Mouse (Mus musculus) intestine, embryonic 16.5 days (tissue): ENCODE measurements around the gene H2al1m. TPM values are rescaled to one million over a fixed set of nuclear protein-coding genes. Genes with fewer than 3 reads are reported as not detected.
A peak's percentile ranks its signal among the peaks of the same experiment; 100 is the strongest.
"Not testable (repeated sequence)": the region's sequence is repeated elsewhere in the genome, so short reads cannot be mapped to it uniquely, and the experiment has no call there.

Experiments
- ATAC-seq: fragments of 200-750 bp; cut with Nextera tagmentation; 2 replicates; pipeline ENCODE4 v1.8.0; 2017; ENCODE audit warnings: moderate TSS enrichment, moderate library complexity
- H3K27ac ChIP-seq: fragments of 300-500 bp; sonication (generic); 2 replicates; pipeline ENCODE4 v1.5.1; 2014; ENCODE audit warnings: mild to moderate bottlenecking, low read length
- H3K27me3 ChIP-seq: fragments of 300-500 bp; sonication (generic); replicated peaks from 2 replicates; pipeline ENCODE4 v1.6.1; 2014; ENCODE audit warnings: low read length, control low read depth, mixed read lengths; ENCODE audit not compliant: control insufficient read depth, insufficient read depth
- H3K36me3 ChIP-seq: fragments of 300-500 bp; sonication (generic); 2 replicates; pipeline ENCODE4 v1.6.1; 2014; ENCODE audit warnings: low read length, control low read depth; ENCODE audit not compliant: control insufficient read depth, insufficient read depth
- H3K4me1 ChIP-seq: fragments of 300-500 bp; sonication (generic); 2 replicates; pipeline ENCODE4 v1.6.1; 2014; ENCODE audit warnings: low read length, control low read depth, mixed read lengths; ENCODE audit not compliant: control insufficient read depth, insufficient read depth
- H3K4me2 ChIP-seq: fragments of 300-500 bp; sonication (generic); 2 replicates; pipeline ENCODE4 v1.6.1; 2014; ENCODE audit warnings: low read depth, low read length, control low read depth
- H3K4me3 ChIP-seq: fragments of 300-500 bp; sonication (generic); 2 replicates; pipeline ENCODE4 v1.5.1; 2014; ENCODE audit warnings: mild to moderate bottlenecking, low read length
- H3K9ac ChIP-seq: fragments of 300-500 bp; sonication (generic); 2 replicates; pipeline ENCODE4 v1.6.1; 2014; ENCODE audit warnings: low read depth, low read length
- H3K9me3 ChIP-seq: fragments of 300-500 bp; sonication (generic); 2 replicates; pipeline ENCODE4 v1.6.1; 2016; ENCODE audit warnings: low read length, control low read depth; ENCODE audit not compliant: control insufficient read depth
- WGBS: fragments of 180-500 bp; shearing (Covaris S2); extraction: QIAGEN DNeasy Blood & Tissue Kit; methylation state at CpG from one replicate; pipeline ENCODE4 v1.1.7; 2014; 5-methylcytosine and 5-hydroxymethylcytosine counted together
- polyA plus RNA-seq: library from polyadenylated mRNA; unstranded; fragments of >200 nt; fragmentation: Nextera tagmentation; extraction: Ambion mirVana; gene quantifications from 2 replicates; pipeline ENCODE4 v1.2.1, GENCODE M21; 2015

Gene H2al1m
- polyA plus RNA-seq, 1 experiment from 2014 or later = not detected

- Histone ChIP-seq H3K4me2 (no peak overlapping the region), H3K27me3 (no peaks in the 10 kb centered on the region), H3K4me3 (no peak overlapping the region), H3K27ac (no peak overlapping the region), H3K4me1 (no peaks in the 10 kb centered on the region), H3K36me3 (no peaks in the 10 kb centered on the region), H3K9me3 (no peaks in the 10 kb centered on the region), H3K9ac (no peak overlapping the region)
- no peak for ATAC-seq
- WGBS = 83% methylated on average over 1 of the region's 1 CpGs
Measured at GRCm38 (mm10) chrX:9259267-9259666, 24.3 kb upstream of the H2al1m start.

- 62% methylated on average over 3 of the region's 3 CpGs for WGBS
- Histone ChIP-seq H3K4me1 (no peaks in the 10 kb centered on the region), H3K9ac (no peak overlapping the region), H3K36me3 (no peaks in the 10 kb centered on the region), H3K4me2 (no peak overlapping the region), H3K27me3 (no peaks in the 10 kb centered on the region), H3K9me3 (no peaks in the 10 kb centered on the region), H3K4me3 (no peak overlapping the region), H3K27ac (no peak overlapping the region; the same call in 1 of the 2 replicates)
- no peak for ATAC-seq
Measured at GRCm38 (mm10) chrX:9271112-9271511, 12.5 kb upstream of the H2al1m start.

GRCm38 (mm10) chrX:9271947-9272459, 11.6 kb upstream of the H2al1m start:
- WGBS = 19% methylated on average over 8 of the region's 8 CpGs
- peak; percentile 81 for ATAC-seq
- Histone ChIP-seq H3K27me3 (no peaks in the 10 kb centered on the region), H3K27ac (peak overlapping the region; percentile 74), H3K4me3 (peak overlapping the region; percentile 61), H3K9me3 (no peaks in the 10 kb centered on the region), H3K36me3 (no peaks in the 10 kb centered on the region), H3K4me2 (peak overlapping the region; percentile 40), H3K4me1 (no peaks in the 10 kb centered on the region), H3K9ac (peak overlapping the region; percentile 65)

- WGBS = 6% methylated on average over 68 of the region's 94 CpGs
- Histone ChIP-seq H3K9ac (peak within 1 kb of the TSS; percentile 65), H3K4me2 (peak within 1 kb of the TSS; percentile 40), H3K27ac (peak within 1 kb of the TSS; percentile 74), H3K4me1 (no peaks in the 10 kb centered on the region), H3K27me3 (no peaks in the 10 kb centered on the region), H3K36me3 (no peaks in the 10 kb centered on the region), H3K4me3 (peak within 1 kb of the TSS; percentile 61), H3K9me3 (no peaks in the 10 kb centered on the region)
- peak; percentile 92 for ATAC-seq
Measured at GRCm38 (mm10) chrX:9272460-9273361, 10.9 kb upstream of the H2al1m start, which contains the start of gene Xk. Gene Xk (plus strand): TSS chrX:9272756.

- H3K9me3 ChIP-seq = no peaks in the 10 kb centered on the region
- ATAC-seq = no peak
- H3K4me3 ChIP-seq = peak overlapping the region; percentile 61
- no peaks in the 10 kb centered on the region for H3K27me3 ChIP-seq
- peak overlapping the region; percentile 65; the same call in 1 of the 2 replicates for H3K9ac ChIP-seq
- no peaks in the 10 kb centered on the region for H3K36me3 ChIP-seq
- no peak overlapping the region for H3K27ac ChIP-seq
- H3K4me1 ChIP-seq = no peaks in the 10 kb centered on the region
- WGBS = 63% methylated on average over 12 of the region's 12 CpGs
- peak overlapping the region; percentile 40 for H3K4me2 ChIP-seq
Measured at GRCm38 (mm10) chrX:9273377-9274002, 10.1 kb upstream of the H2al1m start.

GRCm38 (mm10) chrX:9274321-9274720, 9.2 kb upstream of the H2al1m start:
- Histone ChIP-seq H3K9ac (no peak overlapping the region), H3K27me3 (no peaks in the 10 kb centered on the region)

GRCm38 (mm10) chrX:9293140-9293829, 9.7 kb downstream of the H2al1m start:
- H3K4me1 ChIP-seq, H3K4me3 ChIP-seq, H3K36me3 ChIP-seq, H3K9ac ChIP-seq, H3K27ac ChIP-seq, H3K9me3 ChIP-seq, H3K27me3 ChIP-seq, H3K4me2 ChIP-seq, ATAC-seq: not testable (repeated sequence)
- 85% methylated on average over 3 of the region's 4 CpGs for WGBS

More at GRCm38 (mm10) chrX:9274321-9274720, 9.2 kb upstream of the H2al1m start:
- Histone ChIP-seq H3K9me3 (no peaks in the 10 kb centered on the region), H3K4me3 (no peak overlapping the region), H3K4me2 (no peak overlapping the region), H3K4me1 (no peaks in the 10 kb centered on the region), H3K27ac (no peak overlapping the region), H3K36me3 (no peaks in the 10 kb centered on the region)
- no peak for ATAC-seq
- 80% methylated on average over 8 of the region's 8 CpGs for WGBS

GRCm38 (mm10) chrX:9298413-9298864, 14.9 kb downstream of the H2al1m start:
- Histone ChIP-seq H3K4me1 (no peaks in the 10 kb centered on the region), H3K36me3 (no peaks in the 10 kb centered on the region), H3K4me3 (no peak overlapping the region), H3K27ac (no peak overlapping the region), H3K9ac (no peak overlapping the region), H3K27me3 (no peaks in the 10 kb centered on the region), H3K4me2 (no peak overlapping the region), H3K9me3 (no peaks in the 10 kb centered on the region)
- 92% methylated on average over 5 of the region's 5 CpGs for WGBS
- peak; percentile 55 for ATAC-seq

- no peak for ATAC-seq
- Histone ChIP-seq H3K36me3 (no peaks in the 10 kb centered on the region), H3K9me3 (no peaks in the 10 kb centered on the region), H3K4me2 (no peak overlapping the region), H3K9ac (no peak overlapping the region), H3K27ac (no peak overlapping the region), H3K4me1 (no peaks in the 10 kb centered on the region), H3K27me3 (no peaks in the 10 kb centered on the region), H3K4me3 (no peak overlapping the region)
- WGBS = 84% methylated on average over 5 of the region's 5 CpGs
Measured at GRCm38 (mm10) chrX:9302791-9303190, 19.2 kb downstream of the H2al1m start.
